Mouse (Mus musculus): ENCODE measurements at regions not wholly inside any gene's neighbourhood (a gene's known extent, or its start where the extent isn't known, plus 50 kb on each side); places are given as distances from the start of the nearest gene placed in this dataset.

DNA sequence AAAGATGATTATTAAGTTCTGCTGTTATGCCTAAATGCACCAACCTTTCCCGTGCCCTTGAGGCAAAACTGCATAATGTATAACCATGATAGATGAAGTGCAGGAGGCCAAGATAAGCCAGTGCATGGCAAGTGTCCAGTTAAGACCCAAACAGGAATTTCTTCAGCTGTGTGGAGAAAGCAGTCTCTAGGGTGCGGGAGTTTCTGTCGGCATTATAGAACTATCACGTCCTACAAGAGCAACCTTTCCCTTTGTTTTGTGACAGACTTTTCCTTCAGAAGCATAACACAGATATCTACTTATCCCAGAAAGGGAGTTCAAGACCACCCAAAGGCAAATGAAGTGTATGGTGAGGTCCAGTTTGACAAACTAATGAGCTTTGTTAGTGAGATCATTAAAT lies 560.1 kb upstream of the Cdh18 start:
- intact Hi-C loops (cut with DNase I) = no loop called here

DNA sequence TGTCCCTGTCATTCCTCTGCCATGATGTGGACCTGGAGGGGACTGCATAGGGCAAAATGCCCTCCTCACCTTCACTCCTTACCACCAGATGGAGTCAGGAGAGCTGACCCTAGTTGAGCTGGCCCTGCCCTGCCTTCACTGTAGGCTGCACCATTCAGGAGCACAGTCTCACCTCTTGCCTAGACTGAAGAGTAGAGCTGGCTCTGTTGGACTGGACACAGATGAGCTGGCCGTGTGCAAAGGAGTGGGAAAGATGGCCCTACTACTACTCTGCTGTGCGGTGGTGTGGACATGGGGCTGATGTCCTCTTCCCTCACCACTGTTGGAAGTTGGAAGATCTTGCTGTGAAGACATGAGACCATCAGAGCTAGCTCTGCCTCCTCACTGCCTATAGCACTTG lies 555.5 kb upstream of the Cdh18 start:
- intact Hi-C loops (cut with DNase I) = no loop called here
- DNase-seq (ENCODE audit: extremely low spot score in 1 of 2, low spot score in 2 of 2) = no peak

More for the DNA sequence above, 560.1 kb upstream of the Cdh18 start:
- no peak for DNase-seq (ENCODE audit: extremely low spot score in 1 of 2, low spot score in 2 of 2)

DNA sequence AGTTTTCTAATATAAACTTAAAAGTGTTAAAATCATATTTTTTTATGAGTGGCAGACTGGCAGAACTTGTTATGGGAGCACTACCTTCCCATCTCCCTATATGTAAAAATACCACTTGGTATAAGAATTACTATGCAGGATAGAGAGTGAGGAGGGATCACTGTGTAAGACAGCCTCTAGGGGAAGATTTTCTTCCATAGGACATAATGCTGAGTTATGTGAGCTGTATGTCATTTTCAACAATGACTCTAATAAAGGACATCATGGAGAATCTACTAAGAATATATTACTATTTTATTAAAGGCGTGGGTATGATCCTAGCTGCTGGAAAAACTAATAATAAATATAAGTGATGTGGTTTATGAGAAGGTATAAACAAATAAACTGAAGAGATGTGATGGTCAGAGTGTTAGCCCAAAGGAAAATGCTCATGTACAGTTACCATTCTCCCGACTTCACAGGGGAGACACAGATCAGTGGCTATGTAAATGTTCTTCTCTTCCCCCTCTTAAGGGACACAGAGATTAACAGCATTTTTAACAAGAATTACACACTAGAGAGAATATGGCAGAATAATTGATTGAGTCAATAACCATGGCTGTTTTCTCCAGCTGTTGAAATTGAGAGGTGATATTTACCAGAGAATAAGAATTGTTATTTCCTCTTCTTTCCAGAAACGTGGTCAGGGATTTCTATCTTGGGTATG lies 553.5 kb upstream of the Cdh18 start:
- intact Hi-C loops (cut with DNase I) = no loop called here
- DNase-seq (ENCODE audit: extremely low spot score in 1 of 2, low spot score in 2 of 2) = no peak

DNA sequence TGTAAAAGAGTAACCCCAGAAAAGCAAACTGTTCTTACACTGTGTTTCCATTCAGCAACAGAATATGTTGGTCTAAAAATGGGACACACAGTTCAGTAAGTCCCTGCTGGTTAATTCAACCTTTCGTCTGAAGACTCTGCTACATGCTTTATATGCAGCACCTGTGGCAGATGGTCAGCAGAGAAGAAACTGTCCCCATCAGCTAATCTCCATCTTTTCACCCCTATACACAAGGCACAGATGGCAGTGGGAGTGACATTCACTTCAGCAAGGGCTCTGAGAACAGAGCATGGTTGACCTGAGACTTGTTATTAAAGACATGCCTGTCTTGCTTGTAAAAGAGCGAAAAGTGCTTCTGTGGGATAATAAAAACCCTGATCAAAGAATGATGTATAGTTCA lies 528.8 kb upstream of the Cdh18 start:
- no peak for DNase-seq (ENCODE audit: extremely low spot score in 1 of 2, low spot score in 2 of 2)
- intact Hi-C loops (cut with DNase I) = no loop called here

DNA sequence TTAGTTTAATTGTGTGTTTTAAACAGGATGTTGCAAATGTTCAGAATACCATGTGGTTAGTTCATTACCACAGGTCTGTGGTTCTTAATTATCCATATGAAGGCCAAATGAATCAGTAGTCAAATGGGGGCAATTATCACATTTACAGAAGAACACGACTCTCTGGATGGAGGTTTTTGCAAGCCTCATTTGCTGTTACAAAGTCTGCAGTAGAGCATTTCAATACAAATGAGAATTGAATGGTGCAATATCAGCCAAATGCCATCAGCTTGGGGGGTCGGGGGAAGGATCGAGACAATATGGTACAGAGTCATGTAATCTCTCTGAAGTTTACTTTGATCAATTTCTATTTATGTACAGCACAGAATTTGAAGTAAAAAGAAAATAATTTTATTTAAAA lies 518.6 kb upstream of the Cdh18 start:
- intact Hi-C loops (cut with DNase I) = no loop called here
- DNase-seq (ENCODE audit: extremely low spot score in 1 of 2, low spot score in 2 of 2) = no peak

DNA sequence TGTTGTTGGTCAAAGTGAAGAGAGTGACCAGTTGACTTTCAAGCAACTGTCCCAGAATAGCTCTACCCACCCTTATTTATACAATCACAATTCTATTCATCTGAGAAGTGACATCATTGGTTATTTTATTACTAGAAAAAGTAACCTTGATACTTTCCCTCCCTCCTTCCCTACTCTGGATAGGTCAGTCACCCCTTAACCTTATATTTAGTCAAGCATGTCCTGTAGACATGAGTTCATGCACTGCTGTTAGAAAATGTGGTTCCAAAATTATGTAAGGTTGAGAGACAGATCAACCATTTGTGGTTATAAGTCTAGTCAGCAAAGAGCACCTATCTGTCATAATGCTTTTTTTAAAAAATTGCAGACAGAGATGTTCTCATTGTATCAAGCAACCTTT lies 502.4 kb upstream of the Cdh18 start:
- no peak for DNase-seq (ENCODE audit: extremely low spot score in 1 of 2, low spot score in 2 of 2)
- intact Hi-C loops (cut with DNase I) = no loop called here

DNA sequence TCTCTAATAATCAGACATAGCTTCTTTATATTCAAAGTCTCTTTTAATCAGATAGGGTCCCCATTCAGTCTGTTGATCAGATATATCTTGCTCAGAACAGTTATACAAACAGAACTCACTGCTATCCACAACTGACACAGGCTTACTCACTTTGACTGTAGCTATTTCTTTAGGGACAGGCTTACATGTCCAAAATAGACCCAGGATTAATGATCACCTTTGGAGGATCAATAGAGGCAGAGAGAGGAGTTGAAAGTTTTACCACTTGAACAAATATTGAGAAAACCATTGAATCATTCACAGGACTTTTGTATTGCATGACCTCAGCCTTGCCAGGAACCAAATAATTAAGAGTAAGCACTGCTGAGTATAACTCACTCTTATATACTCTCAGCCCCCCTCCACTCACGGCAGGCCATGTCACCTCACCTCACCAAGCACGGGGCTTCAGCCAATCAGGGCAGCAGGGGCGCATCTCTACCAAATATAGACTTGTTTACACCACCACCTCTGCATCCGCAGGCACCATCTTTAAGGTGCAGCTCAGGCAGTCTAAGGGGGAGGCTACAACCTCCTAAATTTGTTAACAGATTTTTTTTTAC lies 501.8 kb upstream of the Cdh18 start:
- intact Hi-C loops (cut with DNase I) = no loop called here

DNA sequence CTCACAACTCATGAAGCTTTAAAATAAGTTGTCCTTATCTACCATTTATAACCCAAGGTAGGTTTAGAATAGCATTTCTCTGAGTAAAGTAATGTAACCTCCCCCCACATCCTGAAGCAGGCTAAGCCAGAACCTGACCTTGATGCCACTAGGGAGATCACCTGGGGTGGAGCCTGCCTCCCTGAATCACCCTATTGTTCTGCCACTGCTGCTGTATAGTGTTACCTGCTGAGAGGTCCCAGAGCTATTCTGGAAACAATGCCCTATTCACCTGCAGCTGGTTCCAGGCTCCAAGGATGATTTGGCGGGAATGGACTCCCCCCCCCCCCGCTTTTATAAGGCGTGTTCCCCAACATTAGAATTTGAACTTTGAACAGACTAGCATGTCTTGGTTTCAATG lies 462.0 kb upstream of the Cdh18 start:
- intact Hi-C loops (cut with DNase I) = no loop called here
- DNase-seq (ENCODE audit: extremely low spot score in 1 of 2, low spot score in 2 of 2) = no peak

More for the DNA sequence above, 501.8 kb upstream of the Cdh18 start:
- DNase-seq (ENCODE audit: extremely low spot score in 1 of 2, low spot score in 2 of 2) = no peak

DNA sequence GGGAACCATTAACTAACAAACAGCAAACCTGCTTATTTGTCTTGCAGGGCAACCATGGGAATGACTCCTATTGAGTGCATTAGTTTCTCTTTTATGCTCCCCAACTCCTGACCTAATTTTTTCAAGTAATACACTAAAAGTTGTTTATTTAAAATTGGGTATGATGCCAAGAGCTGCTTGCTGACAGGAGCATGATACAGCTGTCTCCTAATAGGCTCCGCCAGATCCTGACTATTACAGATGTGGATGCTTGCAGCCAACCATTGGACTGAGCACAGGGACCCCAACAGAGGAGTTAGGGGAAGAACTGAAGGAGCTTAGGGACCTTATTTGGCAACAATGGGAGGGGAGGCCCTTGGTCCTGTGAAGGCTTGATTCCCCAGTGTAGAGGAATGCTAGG lies 427.1 kb upstream of the Cdh18 start:
- intact Hi-C loops (cut with DNase I) = no loop called here
- no peak for DNase-seq (ENCODE audit: extremely low spot score in 1 of 2, low spot score in 2 of 2)

DNA sequence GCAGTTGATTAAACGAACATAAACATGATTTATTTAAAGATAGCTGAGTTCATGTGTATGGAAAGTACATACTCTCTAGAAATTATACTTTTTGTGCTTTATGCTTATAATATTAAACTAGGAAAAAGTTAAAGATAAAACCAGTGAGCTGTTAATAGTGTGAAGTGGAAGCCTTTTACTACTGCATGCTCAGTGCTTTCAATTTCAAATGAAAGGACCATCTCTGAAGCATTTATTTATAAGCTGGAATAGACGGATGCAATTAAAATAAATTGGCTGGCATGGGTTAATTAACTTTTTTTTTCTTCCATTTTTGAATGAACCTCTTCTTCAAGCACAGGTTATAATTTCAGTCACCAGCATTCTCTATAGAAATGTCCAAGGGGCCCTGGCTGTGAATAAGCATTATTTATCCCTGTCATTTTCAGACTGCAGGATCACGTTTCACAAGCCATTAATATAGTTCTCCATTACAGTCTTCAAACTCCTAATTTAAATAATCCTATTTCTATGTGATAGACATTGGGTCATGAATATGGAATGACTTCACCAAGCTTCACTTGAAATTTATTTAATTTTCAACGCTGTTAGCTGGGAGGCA lies 396.8 kb upstream of the Cdh18 start:
- no peak for DNase-seq (ENCODE audit: extremely low spot score in 1 of 2, low spot score in 2 of 2)
- intact Hi-C loops (cut with DNase I) = no loop called here

DNA sequence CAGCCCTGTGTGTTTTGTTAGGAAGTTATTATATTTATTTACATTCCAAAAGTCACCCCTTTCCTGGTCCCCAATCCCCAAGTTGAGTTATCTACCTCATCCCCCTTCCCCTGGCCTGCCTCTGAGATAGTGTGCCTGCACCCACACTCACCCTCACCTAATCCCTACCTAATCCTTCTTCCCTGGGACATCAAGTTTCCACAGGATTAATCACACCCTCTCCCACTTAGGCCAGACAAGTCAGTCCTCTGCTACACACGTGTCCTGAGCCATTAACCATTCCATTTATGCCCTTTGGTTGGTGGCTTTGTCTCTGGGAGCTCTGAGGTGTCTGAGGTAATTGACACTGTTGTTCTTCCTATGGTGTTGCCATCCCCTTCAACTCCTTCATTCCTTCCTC lies 396.1 kb upstream of the Cdh18 start:
- intact Hi-C loops (cut with DNase I) = no loop called here
- no peak for DNase-seq (ENCODE audit: extremely low spot score in 1 of 2, low spot score in 2 of 2)

DNA sequence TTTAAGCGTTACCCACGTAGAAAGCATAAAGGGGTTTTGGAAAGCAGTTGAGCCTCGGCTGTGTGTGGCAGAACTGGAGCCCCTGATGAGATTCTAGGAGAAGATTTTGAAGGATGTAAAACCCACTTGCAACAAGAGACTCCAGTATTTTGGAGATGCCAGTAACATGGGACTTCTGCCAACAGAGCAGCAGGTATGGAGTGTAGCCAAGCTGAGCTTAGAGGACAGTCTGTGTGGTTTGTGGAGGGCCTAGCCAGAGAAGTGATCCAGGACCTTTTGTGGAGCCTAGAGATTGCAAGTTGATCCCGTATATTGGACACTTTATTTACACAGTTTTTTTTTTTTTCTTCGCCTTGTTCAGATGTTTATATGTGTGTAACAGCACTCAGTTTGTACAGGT lies 378.5 kb upstream of the Cdh18 start:
- intact Hi-C loops (cut with DNase I) = no loop called here
- DNase-seq (ENCODE audit: extremely low spot score in 1 of 2, low spot score in 2 of 2) = peak; percentile 4 to 19

DNA sequence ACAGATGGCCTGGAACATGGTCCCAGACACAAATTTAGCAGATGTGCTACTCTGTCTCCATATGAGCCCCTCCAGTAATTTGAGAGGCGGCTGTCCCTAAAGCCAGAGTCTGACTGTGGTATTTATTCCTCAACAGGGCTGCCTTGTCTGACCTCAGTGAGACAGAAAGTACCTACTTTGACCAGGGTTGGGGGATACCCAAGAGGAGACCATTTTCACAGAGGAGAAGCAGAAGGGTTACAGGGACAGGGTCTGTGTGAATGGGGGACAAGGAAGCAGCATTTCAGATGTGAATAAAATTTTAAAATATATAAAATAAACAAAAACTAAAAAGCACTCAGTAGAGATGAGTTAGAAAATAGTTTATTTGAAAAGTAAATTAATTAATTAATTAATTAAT lies 339.8 kb upstream of the Cdh18 start:
- DNase-seq (ENCODE audit: extremely low spot score in 1 of 2, low spot score in 2 of 2) = no peak
- intact Hi-C loops (cut with DNase I) = no loop called here

DNA sequence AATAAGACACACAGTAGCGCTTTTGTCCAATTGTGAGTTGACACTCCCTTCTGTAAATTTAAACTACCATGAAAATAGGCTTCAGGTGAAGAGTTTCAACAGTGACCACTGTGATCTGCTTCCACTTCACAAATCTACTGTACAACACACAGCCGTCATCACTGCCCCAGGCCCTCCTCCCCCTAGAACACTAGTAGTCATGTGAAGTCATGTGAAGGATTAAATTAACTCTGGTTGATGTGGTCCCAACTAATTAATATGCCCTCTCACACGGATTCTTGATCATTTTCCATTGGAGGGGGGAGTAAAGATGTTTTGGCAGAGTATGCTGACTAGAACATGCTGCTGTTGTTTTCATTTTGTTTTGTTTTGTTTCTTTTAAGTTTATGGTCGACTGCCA lies 316.2 kb upstream of the Cdh18 start:
- intact Hi-C loops (cut with DNase I) = no loop called here
- DNase-seq (ENCODE audit: extremely low spot score in 1 of 2, low spot score in 2 of 2) = no peak

DNA sequence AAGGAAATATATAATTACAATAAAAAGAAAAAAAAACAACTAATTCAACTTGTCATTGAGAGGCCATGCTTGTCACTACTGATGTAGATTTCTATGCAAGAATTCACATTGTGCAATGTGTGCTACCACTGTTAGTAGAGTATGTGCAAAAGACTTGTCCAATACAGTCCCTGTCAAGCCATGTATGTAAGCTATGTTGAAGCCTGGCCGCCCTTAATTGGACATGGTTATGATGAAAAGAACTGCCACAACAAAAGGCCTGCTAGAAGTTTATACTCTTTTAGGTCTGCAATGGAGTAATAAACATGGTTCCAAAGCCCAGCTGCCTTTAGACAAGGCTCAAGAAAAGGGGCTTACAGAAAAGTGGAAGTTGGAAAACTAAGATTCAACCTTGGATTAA lies 267.9 kb upstream of the Cdh18 start:
- DNase-seq (ENCODE audit: extremely low spot score in 1 of 2, low spot score in 2 of 2) = no peak
- intact Hi-C loops (cut with DNase I) = no loop called here

DNA sequence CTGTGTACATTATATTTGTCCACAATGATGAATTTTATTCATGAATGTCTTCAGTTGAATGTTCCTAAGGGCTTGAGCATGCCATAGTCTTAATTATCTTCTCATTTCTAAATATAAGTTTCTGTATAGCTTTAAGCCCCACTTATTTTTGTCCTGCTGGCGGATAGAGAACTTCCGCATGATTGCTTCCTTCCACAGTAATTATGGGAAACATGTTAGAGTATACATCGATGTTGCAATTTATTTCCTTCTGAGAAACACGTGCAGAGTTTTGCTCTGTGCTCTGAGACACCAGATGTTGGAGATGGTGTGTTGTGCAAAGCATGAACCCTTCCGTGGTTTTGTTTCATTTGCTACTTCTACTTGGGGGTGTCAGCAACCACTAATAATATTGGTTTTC lies 237.8 kb upstream of the Cdh18 start:
- intact Hi-C loops (cut with DNase I) = no loop called here

DNA sequence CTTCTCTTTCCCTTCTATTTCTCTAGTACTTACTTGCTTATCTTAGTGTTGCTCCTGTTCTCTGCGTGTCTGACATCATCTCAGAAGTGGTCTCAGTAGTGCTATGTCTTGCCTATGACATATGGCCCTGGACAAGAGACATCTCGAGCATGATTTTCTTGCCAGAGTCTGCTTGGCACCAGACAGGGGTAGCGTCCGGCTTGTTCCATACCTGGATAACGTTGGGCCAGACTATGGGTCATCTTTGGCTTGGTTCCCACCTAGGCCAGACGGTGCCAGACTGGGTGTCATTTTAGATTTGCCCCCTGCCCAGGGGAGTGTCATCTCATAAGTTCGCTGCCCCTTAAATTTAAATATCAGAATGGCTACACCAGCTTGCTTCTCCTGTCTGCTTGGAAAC lies 229.8 kb upstream of the Cdh18 start:
- intact Hi-C loops (cut with DNase I) = no loop called here
- no peak for DNase-seq (ENCODE audit: extremely low spot score in 1 of 2, low spot score in 2 of 2)

More for the DNA sequence above, 237.8 kb upstream of the Cdh18 start:
- DNase-seq (ENCODE audit: extremely low spot score in 1 of 2, low spot score in 2 of 2) = no peak

DNA sequence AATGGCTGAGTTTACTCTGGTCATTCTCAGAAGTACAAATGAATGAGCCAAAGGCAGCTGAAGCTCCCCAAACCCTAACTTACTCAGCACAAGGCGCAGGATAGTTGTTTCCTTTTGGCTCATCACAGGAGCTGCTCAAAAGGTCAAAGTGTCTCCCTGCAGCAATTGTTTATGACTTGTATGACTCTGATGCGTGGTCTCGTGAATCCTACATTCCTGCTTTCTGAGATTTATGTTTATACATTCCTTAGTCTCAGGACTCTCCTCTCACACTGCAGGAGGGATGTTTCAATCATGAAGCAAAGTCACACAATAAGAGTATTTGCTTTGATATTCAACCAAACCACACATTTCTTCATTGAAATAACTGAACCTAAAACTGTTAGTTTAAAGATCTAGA lies 209.9 kb upstream of the Cdh18 start:
- DNase-seq (ENCODE audit: extremely low spot score in 1 of 2, low spot score in 2 of 2) = no peak
- intact Hi-C loops (cut with DNase I) = no loop called here

DNA sequence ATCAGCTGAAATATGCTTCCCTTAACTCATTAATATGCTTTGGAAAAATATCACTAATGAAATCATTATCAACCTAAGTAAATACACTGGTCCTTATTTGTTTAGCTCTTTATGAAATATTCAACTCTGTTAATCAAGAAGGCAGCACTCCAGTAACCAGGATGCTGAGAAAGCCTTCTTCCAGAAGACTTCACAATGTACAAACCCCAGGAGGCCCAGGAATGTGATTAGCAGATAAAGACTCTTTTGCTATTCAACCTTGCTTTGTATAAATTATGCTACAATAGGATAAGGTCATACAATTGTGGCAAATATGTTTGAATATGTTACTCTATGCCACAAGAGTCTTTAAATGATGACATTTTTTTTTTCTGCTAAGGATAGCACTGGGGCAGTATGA lies 204.5 kb upstream of the Cdh18 start:
- intact Hi-C loops (cut with DNase I) = no loop called here

DNA sequence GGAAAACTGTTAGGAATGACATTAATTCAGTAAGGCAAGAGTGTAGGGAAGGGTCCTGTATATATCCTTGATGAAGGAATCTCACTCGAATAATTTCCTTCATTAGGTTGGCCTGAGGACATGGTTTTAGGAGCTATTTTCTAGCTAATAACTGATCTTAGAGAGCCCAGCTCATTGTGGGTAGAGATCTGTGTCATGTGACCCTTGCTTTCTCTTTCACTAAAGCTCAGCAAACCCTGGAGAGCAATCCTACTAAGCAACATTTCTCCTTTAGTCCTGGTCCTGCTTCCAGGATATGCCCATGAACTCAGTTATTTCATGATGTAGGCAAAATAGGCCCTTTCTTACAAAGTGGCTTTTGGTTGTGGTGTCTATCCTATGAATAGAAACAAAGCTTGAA lies 197.3 kb upstream of the Cdh18 start:
- DNase-seq (ENCODE audit: extremely low spot score in 1 of 2, low spot score in 2 of 2) = no peak
- intact Hi-C loops (cut with DNase I) = no loop called here

More for the DNA sequence above, 204.5 kb upstream of the Cdh18 start:
- no peak for DNase-seq (ENCODE audit: extremely low spot score in 1 of 2, low spot score in 2 of 2)
